Mouse (Mus musculus): ENCODE results near the gene Gm7792. TPM values are rescaled to one million over a fixed set of nuclear protein-coding genes. Genes with fewer than 3 reads are reported as not detected.
"Not testable (repeated sequence)": the region's sequence is repeated elsewhere in the genome, so short reads cannot be mapped to it uniquely, and the experiment has no call there.

Gene Gm7792
- not detected in 2 replicates for polyA plus RNA-seq (2015; fragmentation: Nextera tagmentation; extraction: Ambion mirVana)

DNA sequence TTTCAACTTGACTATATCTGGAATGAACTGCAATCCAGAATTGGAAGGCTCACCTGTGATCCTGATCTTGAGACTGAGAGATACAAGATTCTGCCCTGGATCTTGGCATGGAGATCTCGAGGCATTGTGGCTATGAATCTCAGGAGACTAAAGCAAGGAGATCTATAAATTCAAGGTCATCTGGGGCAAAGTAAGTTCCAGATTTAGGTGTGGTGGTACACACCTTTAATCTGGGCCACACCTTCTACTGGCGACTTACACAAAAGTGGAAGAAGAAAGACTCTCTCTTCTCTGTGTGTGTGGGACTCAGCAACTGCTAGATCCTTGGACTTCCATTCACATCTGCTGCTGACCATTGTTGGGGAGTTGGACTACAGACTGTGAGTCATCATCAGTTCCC lies at the start of gene Gm7792:
Gm7792 (plus strand) TSS at position 301 of the 400 bp plus-strand sequence.
- not testable (repeated sequence) for H3K4me3 ChIP-seq (replicated peaks); H3K27ac ChIP-seq; H3K4me2 ChIP-seq (replicated peaks); H3K9me3 ChIP-seq; H3K9ac ChIP-seq; H3K27me3 ChIP-seq (replicated peaks); H3K4me1 ChIP-seq (replicated peaks); H3K36me3 ChIP-seq; ATAC-seq
- WGBS = 82% methylated on average over 1 of the region's 2 CpGs

Other genes with a start within 250 kb of the Gm7792 start
- not detected in 2 replicates for gene C87414, start 172.2 kb upstream of the Gm7792 start, polyA plus RNA-seq (2015; fragmentation: Nextera tagmentation; extraction: Ambion mirVana)
- gene Gm16429, start 85.3 kb downstream of the Gm7792 start, polyA plus RNA-seq (2015; fragmentation: Nextera tagmentation; extraction: Ambion mirVana) = not detected in 2 replicates
- not detected in 2 replicates for gene BC061212, start 226.8 kb downstream of the Gm7792 start, polyA plus RNA-seq (2015; fragmentation: Nextera tagmentation; extraction: Ambion mirVana)
- gene Gm6351, start 232.6 kb downstream of the Gm7792 start, polyA plus RNA-seq (2015; fragmentation: Nextera tagmentation; extraction: Ambion mirVana) = not detected in 2 replicates

All from intestine, embryonic 15.5 days (tissue).